Mouse (Mus musculus) lung, adult 2 months (tissue): ENCODE data around the gene Angptl2.

Experiments used
- CTCF ChIP-seq: fragments of 200-500 bp; IDR thresholded peaks from 2 replicates; pipeline ENCODE4 v1.5.1; 2011; ENCODE audit warnings: mild to moderate bottlenecking, low read length, control low read depth; ENCODE audit not compliant: insufficient read depth
- POLR2A ChIP-seq: fragments of 200-500 bp; IDR thresholded peaks from 2 replicates; pipeline ENCODE4 v1.6.1; 2011; ENCODE audit warnings: low read depth, mild to moderate bottlenecking, control low read depth, low read length, borderline replicate concordance; ENCODE audit errors: extremely low read depth

DNA sequence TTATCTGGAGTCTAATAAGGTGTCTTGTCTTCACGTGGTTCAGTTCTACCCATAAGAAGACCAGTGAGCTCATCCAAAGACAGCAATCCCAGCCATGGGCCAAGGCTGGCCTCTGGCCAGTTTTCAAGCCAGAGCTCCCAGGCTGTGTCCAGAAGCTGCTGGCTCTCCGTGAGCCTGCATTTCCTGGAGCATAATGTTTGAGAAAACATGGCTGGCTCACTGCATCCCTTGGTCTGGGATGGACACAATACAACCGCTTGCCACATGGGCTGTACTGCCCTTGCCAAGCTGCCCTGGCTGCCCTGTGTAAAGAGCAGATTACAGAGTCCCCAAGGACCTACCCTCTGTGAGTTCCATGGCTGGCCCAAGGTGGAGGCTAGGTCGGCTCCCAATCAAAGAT, 67.0 kb downstream of the Angptl2 start:
- TF ChIP-seq POLR2A, result no peak
- TF ChIP-seq CTCF, result no peak
